Mouse (Mus musculus) retina, postnatal 7 days (tissue): Measurements from ENCODE around the gene Fli1.

Experiments
- DNase-seq: peaks from one replicate; pipeline ENCODE4 v3.0.0-alpha.2; 2012; ENCODE audit warnings: low read depth, low spot score

The Fli1 gene

GRCm38 (mm10) chr9:32525787-32526186, 16.9 kb downstream of the Fli1 start:
- DNase-seq: no peak

- DNase-seq: no peak
These were observed 20.0 kb downstream of the Fli1 start for GRCm38 (mm10) chr9:32522536-32523245.

GRCm38 (mm10) chr9:32521331-32521730, 21.3 kb downstream of the Fli1 start:
- no peak for DNase-seq

- DNase-seq: no peak
These were observed 21.8 kb downstream of the Fli1 start for GRCm38 (mm10) chr9:32520821-32521220.

- no peak for DNase-seq
These were observed 23.3 kb downstream of the Fli1 start for GRCm38 (mm10) chr9:32519101-32520051.

GRCm38 (mm10) chr9:32518351-32519075, 24.1 kb downstream of the Fli1 start:
- DNase-seq: no peak

- no peak for DNase-seq
These were observed 26.0 kb downstream of the Fli1 start for GRCm38 (mm10) chr9:32516691-32517090.

GRCm38 (mm10) chr9:32515894-32516686, 26.6 kb downstream of the Fli1 start:
- no peak for DNase-seq

GRCm38 (mm10) chr9:32514406-32515058, 28.1 kb downstream of the Fli1 start:
- DNase-seq: no peak

GRCm38 (mm10) chr9:32513471-32513870, 29.2 kb downstream of the Fli1 start:
- no peak for DNase-seq

GRCm38 (mm10) chr9:32510454-32511263, 32.0 kb downstream of the Fli1 start:
- no peak for DNase-seq

- DNase-seq: no peak
These were observed 32.9 kb downstream of the Fli1 start for GRCm38 (mm10) chr9:32509706-32510156.

GRCm38 (mm10) chr9:32508648-32509047, 34.0 kb downstream of the Fli1 start:
- DNase-seq: no peak

GRCm38 (mm10) chr9:32508118-32508517, 34.5 kb downstream of the Fli1 start:
- no peak for DNase-seq

GRCm38 (mm10) chr9:32506866-32507861, 35.5 kb downstream of the Fli1 start:
- DNase-seq: no peak

GRCm38 (mm10) chr9:32506161-32506560, 36.5 kb downstream of the Fli1 start:
- no peak for DNase-seq

- no peak for DNase-seq
These were observed 37.1 kb downstream of the Fli1 start for GRCm38 (mm10) chr9:32505460-32506075.

- no peak for DNase-seq
These were observed 38.6 kb downstream of the Fli1 start for GRCm38 (mm10) chr9:32503995-32504451.
